Mouse (Mus musculus) CH12.LX (cell line): ENCODE measurements around the gene Dnajc7. TPM values are rescaled to one million over a fixed set of nuclear protein-coding genes. Genes with fewer than 3 reads are reported as not detected.
A peak's percentile ranks its signal among the peaks of the same experiment; 100 is the strongest.

Source experiments
- DNase-seq: peaks from one replicate; pipeline ENCODE4 v3.0.0-alpha.2; 2013; ENCODE audit errors: extremely low read depth
- H3K27ac ChIP-seq: 2 replicates; pipeline ENCODE4 v1.5.1; 2012; ENCODE audit warnings: low read depth, mild to moderate bottlenecking, control low read depth, moderate library complexity; ENCODE audit not compliant: insufficient read depth
- H3K27me3 ChIP-seq: replicated peaks from 2 replicates; pipeline ENCODE3; 2012; ENCODE audit warnings: inconsistent platforms
- H3K36me3 ChIP-seq, 2 experiments: replicated peaks in 1 of 2; 2 replicates each; pipeline versions ENCODE3 to v1.6.1; 2012; ENCODE audit warnings: inconsistent platforms in 1 of 2, low read length in 1 of 2, mild to moderate bottlenecking in 1 of 2, mixed read lengths in 1 of 2, moderate library complexity in 1 of 2; ENCODE audit not compliant: control insufficient read depth in 1 of 2, insufficient read depth in 1 of 2
- H3K4me1 ChIP-seq, 2 experiments: 2 replicates each; pipeline ENCODE4 v1.6.1; 2012; ENCODE audit warnings: inconsistent platforms in 1 of 2, moderate library complexity in 1 of 2; ENCODE audit not compliant: insufficient read depth in 2 of 2, control insufficient read depth in 1 of 2
- H3K4me2 ChIP-seq: 2 replicates; pipeline ENCODE4 v1.6.1; 2012; ENCODE audit warnings: low read depth, mild to moderate bottlenecking, control low read depth; ENCODE audit not compliant: poor library complexity, insufficient read depth, severe bottlenecking
- H3K4me3 ChIP-seq, 3 experiments: fragments of 150-350 bp in 1 of 3; sonication (generic) in 1 of 3; replicated peaks in 1 of 3; 2 replicates each; pipeline versions ENCODE3 to v1.5.1; 2011 to 2012; ENCODE audit warnings: low read depth in 2 of 3, low read length in 2 of 3, mild to moderate bottlenecking in 2 of 3, moderate library complexity in 2 of 3, control low read depth in 1 of 3, improper control_type of control experiment in 1 of 3, inconsistent platforms in 1 of 3, mixed read lengths in 1 of 3; ENCODE audit not compliant: poor library complexity in 1 of 3
- H3K79me2 ChIP-seq: replicated peaks from 2 replicates; pipeline ENCODE4 v1.6.1; 2012; ENCODE audit warnings: mild to moderate bottlenecking, moderate library complexity; ENCODE audit not compliant: control insufficient read depth, poor library complexity, insufficient read depth, severe bottlenecking; ENCODE audit errors: extremely low read depth
- H3K9ac ChIP-seq: 2 replicates; pipeline ENCODE4 v1.6.1; 2012; ENCODE audit warnings: low read depth, mild to moderate bottlenecking, control low read depth, moderate library complexity; ENCODE audit not compliant: insufficient read depth
- H3K9me3 ChIP-seq: replicated peaks from 2 replicates; pipeline ENCODE3; 2012; ENCODE audit warnings: low read length, inconsistent platforms, mixed read lengths
- BHLHE40 ChIP-seq: IDR thresholded peaks from 2 replicates; pipeline ENCODE4 v1.6.1; 2011; ENCODE audit warnings: mild to moderate bottlenecking, low read depth, low read length, improper control_type of control experiment
- ELF1 ChIP-seq: IDR thresholded peaks from 2 replicates; pipeline ENCODE4 v1.6.1; 2014; ENCODE audit warnings: low read depth, mild to moderate bottlenecking, inconsistent platforms, low read length, improper control_type of control experiment
- EP300 ChIP-seq: IDR thresholded peaks from 2 replicates; pipeline ENCODE4 v1.6.1; 2011; ENCODE audit warnings: low read length, improper control_type of control experiment
- ETS1 ChIP-seq: conservative IDR thresholded peaks from 2 replicates; pipeline ENCODE4 v1.6.1; 2012; ENCODE audit warnings: low read depth, mild to moderate bottlenecking, inconsistent platforms, low read length, improper control_type of control experiment, moderate library complexity
- HCFC1 ChIP-seq: IDR thresholded peaks from 2 replicates; pipeline ENCODE4 v1.6.1; 2012; ENCODE audit warnings: low read depth, mild to moderate bottlenecking, inconsistent platforms, low read length, improper control_type of control experiment
- IRF4 ChIP-seq: IDR thresholded peaks from 2 replicates; pipeline ENCODE4 v1.6.1; 2014; ENCODE audit warnings: low read depth, mild to moderate bottlenecking, inconsistent platforms, low read length, improper control_type of control experiment
- JUND ChIP-seq: conservative IDR thresholded peaks from 2 replicates; pipeline ENCODE4 v1.6.1; 2011; ENCODE audit warnings: low read depth, low read length, improper control_type of control experiment
- MXI1 ChIP-seq: IDR thresholded peaks from 2 replicates; pipeline ENCODE4 v1.6.1; 2011; ENCODE audit warnings: mild to moderate bottlenecking, low read depth, low read length, improper control_type of control experiment
- MYC ChIP-seq: IDR thresholded peaks from 2 replicates; pipeline ENCODE4 v1.6.1; 2011; ENCODE audit warnings: low read depth, mild to moderate bottlenecking, improper control_type of control experiment, low read length
- NRF1 ChIP-seq: IDR thresholded peaks from 2 replicates; pipeline ENCODE4 v1.6.1; 2014; ENCODE audit warnings: low read depth, mild to moderate bottlenecking, inconsistent platforms, low read length, improper control_type of control experiment, moderate library complexity
- POLR2AphosphoS2 ChIP-seq: IDR thresholded peaks from 2 replicates; pipeline ENCODE4 v1.6.1; 2011; ENCODE audit warnings: low read depth, low read length, improper control_type of control experiment
- RAD21 ChIP-seq: IDR thresholded peaks from 2 replicates; pipeline ENCODE4 v1.6.1; 2011; ENCODE audit warnings: low read depth, mild to moderate bottlenecking, low read length, improper control_type of control experiment, moderate library complexity
- SIN3A ChIP-seq: IDR thresholded peaks from 2 replicates; pipeline ENCODE4 v1.6.1; 2012; ENCODE audit warnings: low read length, improper control_type of control experiment, inconsistent platforms
- TBP ChIP-seq: conservative IDR thresholded peaks from 2 replicates; pipeline ENCODE4 v1.6.1; 2011; ENCODE audit warnings: low read depth, low read length, improper control_type of control experiment
- USF2 ChIP-seq: conservative IDR thresholded peaks from 2 replicates; pipeline ENCODE4 v1.6.1; 2011; ENCODE audit warnings: low read depth, low read length, improper control_type of control experiment
- ZC3H11A ChIP-seq: IDR thresholded peaks from 2 replicates; pipeline ENCODE4 v1.6.1; 2012; ENCODE audit warnings: low read depth, mild to moderate bottlenecking, inconsistent platforms, low read length, improper control_type of control experiment
- ZNF384 ChIP-seq: IDR thresholded peaks from 2 replicates; pipeline ENCODE4 v1.6.1; 2012; ENCODE audit warnings: low read depth, low read length, improper control_type of control experiment, inconsistent platforms
- dilution Hi-C: fragments of 300-500 bp; cut with MboI; formaldehyde crosslinking; loops from 2 replicates; pipeline ENCODE4 v1.14.3; 2020; ENCODE audit warnings: low sequenced_read_pairs; ENCODE audit not compliant: extremely low pct_unique_long_range_greater_than_20kb, extremely low pct_ligation_motif_present
- in situ Hi-C: fragments of 300-500 bp; cut with MboI; formaldehyde crosslinking; loops from 3 replicates; pipeline ENCODE4 v1.14.3; 2019; ENCODE audit warnings: low sequenced_read_pairs, low pct_ligation_motif_present, low pct_unique_long_range_greater_than_20kb, mixed read lengths
- polyA plus RNA-seq: library from polyadenylated mRNA; unstranded; fragments of >175 nt; gene quantifications from 2 replicates; pipeline ENCODE4 v1.2.1, GENCODE M21; 2012; ENCODE audit warnings: low read depth; ENCODE audit not compliant: insufficient read length
- total RNA-seq, 2 experiments: library from RNA; depleted of rRNA; stranded (reverse); fragments of 300-350 nt in 1 of 2; fragments of >200 nt in 1 of 2; gene quantifications; 2 replicates each; pipeline ENCODE4 v1.2.3; 2012 to 2014

The Dnajc7 gene
- total and polyA plus RNA-seq, 3 experiments, result 123 to 455 (median 249) TPM

DNA sequence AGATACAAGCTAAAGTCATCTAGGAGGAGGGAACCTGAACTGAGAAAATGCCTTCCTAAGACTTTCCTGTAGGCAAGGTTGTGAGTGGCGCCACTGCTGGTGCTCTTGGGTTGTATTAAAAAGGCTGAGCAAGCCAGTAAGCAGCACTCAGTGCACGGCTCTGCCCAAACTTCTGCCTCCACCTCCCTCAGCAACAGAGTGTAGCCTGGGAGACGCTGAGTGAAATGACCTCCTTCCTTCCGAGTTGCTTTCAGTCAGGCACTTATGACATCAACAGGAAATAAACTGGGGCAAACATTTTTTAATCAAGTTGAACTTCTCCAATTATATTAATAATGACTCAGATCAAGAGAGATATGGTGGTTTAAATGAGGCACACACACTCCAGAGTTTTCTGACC is 11.2 kb downstream of the Dnajc7 start:
- no peaks in the 10 kb centered on the region for H3K27me3 ChIP-seq
- H3K4me2 ChIP-seq, result peak overlapping the region; percentile 91
- H3K27ac ChIP-seq, result peak overlapping the region; percentile 88
- peaks cover 22 to 89% of the 10 kb centered on the region in 2 experiments for H3K4me1 ChIP-seq
- no peaks in the 10 kb centered on the region for H3K9me3 ChIP-seq
- peaks cover 5 to 72% of the 10 kb centered on the region in 2 experiments for H3K36me3 ChIP-seq
- DNase-seq, result no peak
- dilution Hi-C loops, result no loop called here
- peaks cover 100% of the 10 kb centered on the region for H3K79me2 ChIP-seq
- TF ChIP-seq NRF1 (no peak), JUND (peak; percentile 38; the same call in 1 of the 2 replicates), EP300 (0 out of 2 replicates have a peak, but pooled peaks have one; percentile 1), MYC (no peak), ELF1 (peak; percentile 21; the same call in 1 of the 2 replicates)
- H3K4me3 ChIP-seq, result no peak overlapping the region
- in situ Hi-C loops, result no loop called here
- H3K9ac ChIP-seq, result peak overlapping the region; percentile 65

- H3K4me1 ChIP-seq, result peaks cover 14 to 82% of the 10 kb centered on the region in 2 experiments
- H3K4me2 ChIP-seq, result no peak overlapping the region
- in situ Hi-C loops (no loop called here), dilution Hi-C loops (no loop called here)
- no peak overlapping the region for H3K27ac ChIP-seq
- H3K27me3 ChIP-seq, result no peaks in the 10 kb centered on the region
- no peak overlapping the region for H3K4me3 ChIP-seq
- DNase-seq, result no peak
- H3K9me3 ChIP-seq, result no peaks in the 10 kb centered on the region
- H3K9ac ChIP-seq, result no peak overlapping the region
- TF ChIP-seq HCFC1, result no peak
- no peak for TF ChIP-seq IRF4
- peaks cover 100% of the 10 kb centered on the region for H3K79me2 ChIP-seq
- peaks cover 11 to 73% of the 10 kb centered on the region in 2 experiments for H3K36me3 ChIP-seq
These were observed 12.8 kb downstream of the Dnajc7 start for GRCm38 (mm10) chr11:100607121-100607520.

GRCm38 (mm10) chr11:100605451-100605850 is 14.5 kb downstream of the Dnajc7 start:
- Histone ChIP-seq H3K27ac (no peak overlapping the region), H3K4me3 (no peak overlapping the region), H3K4me1 (peaks cover 11 to 74% of the 10 kb centered on the region in 2 experiments), H3K9ac (no peak overlapping the region), H3K36me3 (peaks cover 22 to 79% of the 10 kb centered on the region in 2 experiments), H3K4me2 (no peak overlapping the region), H3K79me2 (peaks cover 98% of the 10 kb centered on the region), H3K9me3 (no peaks in the 10 kb centered on the region), H3K27me3 (no peaks in the 10 kb centered on the region)
- no peak for DNase-seq
- TF ChIP-seq RAD21, result no peak
- TF ChIP-seq ETS1, result no peak
- no peak for TF ChIP-seq JUND
- TF ChIP-seq ZNF384, result no peak
- TF ChIP-seq TBP, result no peak
- no peak for TF ChIP-seq USF2
- TF ChIP-seq MXI1, result no peak
- no peak for TF ChIP-seq BHLHE40
- no peak for TF ChIP-seq ZC3H11A
- TF ChIP-seq POLR2AphosphoS2, result no peak
- TF ChIP-seq SIN3A, result no peak
- dilution Hi-C loops (no loop called here), in situ Hi-C loops (no loop called here)
